Mouse (Mus musculus): Measurements from ENCODE around the gene Wdr86. TPM values are rescaled to one million over a fixed set of nuclear protein-coding genes. Genes with fewer than 3 reads are reported as not detected.

Gene Wdr86
- not detected for polyA plus RNA-seq (2017; shearing (Covaris generic))

GRCm38 (mm10) chr5:24730488-24730871 lies at the start of gene Wdr86:
Wdr86 (minus strand) TSS chr5:24730727.

GRCm38 (mm10) chr5:24757816-24758215 lies 27.3 kb upstream of the Wdr86 start, which contains the start of gene Crygn:
Crygn (minus strand) TSS chr5:24758008.

GRCm38 (mm10) chr5:24685366-24686093 lies 45.0 kb downstream of the Wdr86 start, which contains the start of gene Nub1:
Nub1 (plus strand) TSS chr5:24685532.

Other genes with a start within 250 kb of the Wdr86 start
- not detected for gene Gbx1, start 203.5 kb downstream of the Wdr86 start, polyA plus RNA-seq (2017; shearing (Covaris generic))
- not detected for gene Asb10, start 189.7 kb downstream of the Wdr86 start, polyA plus RNA-seq (2017; shearing (Covaris generic))
- not detected for gene 4931409K22Rik, start 173.9 kb downstream of the Wdr86 start, polyA plus RNA-seq (2017; shearing (Covaris generic))
- gene Abcf2, start 153.3 kb downstream of the Wdr86 start, polyA plus RNA-seq (2017; shearing (Covaris generic)): 104 TPM
- gene Chpf2, start 144.0 kb downstream of the Wdr86 start, polyA plus RNA-seq (2017; shearing (Covaris generic)): 25.5 TPM
- gene Smarcd3, start 106.3 kb downstream of the Wdr86 start, polyA plus RNA-seq (2017; shearing (Covaris generic)): 0.90 TPM
- gene Nub1, start 45.2 kb downstream of the Wdr86 start, polyA plus RNA-seq (2017; shearing (Covaris generic)): 113 TPM
- gene Crygn, start 27.3 kb upstream of the Wdr86 start, polyA plus RNA-seq (2017; shearing (Covaris generic)): not detected
- 190 TPM for gene Rheb, start 111.9 kb upstream of the Wdr86 start, polyA plus RNA-seq (2017; shearing (Covaris generic))

All from naive thymus-derived CD4-positive, alpha-beta T cell, adult 5 months (primary cell).